ENCODE assay signal across 8 mouse cellular contexts in genomic region chr12:76533377-76534222, GRCm38 (mm10). TPM values are rescaled to one million over a fixed set of nuclear protein-coding genes. Genes with fewer than 3 reads are reported as not detected.
DNase-seq lines count a peak whose midpoint lies in the region; ATAC-seq and TF ChIP-seq lines count a peak whose summit lies in the region.

No protein-coding gene starts in this region.

- under 1% methylated on average over 73 of the region's 74 CpGs for whole genome bisulfite sequencing in embryonic facial prominence, embryonic 11.5 days
- WGBS in heart, embryonic 12.5 days, result under 1% methylated on average over 61 of the region's 74 CpGs
- under 1% methylated on average over 73 of the region's 74 CpGs for WGBS in kidney, embryonic 15.5 days
- WGBS in lung, embryonic 14.5 days, result under 1% methylated on average over 74 of the region's 74 CpGs
- WGBS in neural tube, embryonic 15.5 days, result under 1% methylated on average over 49 of the region's 74 CpGs

- H3K4me2 ChIP-seq in embryonic facial prominence, embryonic 11.5 days (ENCODE audit: low read depth, low read length), result peak overlapping the region; percentile 69
- peak overlapping the region; percentile 84 for H3K4me2 ChIP-seq in heart, embryonic 12.5 days
- peak overlapping the region; percentile 93 for H3K4me2 ChIP-seq in kidney, embryonic 15.5 days
- peak overlapping the region; percentile 86 for H3K4me2 ChIP-seq in lung, embryonic 14.5 days
- peak overlapping the region; percentile 99 for H3K4me2 ChIP-seq in neural tube, embryonic 15.5 days

- peak; percentile 55 for ATAC-seq in embryonic facial prominence, embryonic 11.5 days (replicated peaks; ENCODE audit: insufficient number of reproducible peaks, low FRiP score, low TSS enrichment, low read depth)
- peak; percentile 86 for ATAC-seq in heart, embryonic 12.5 days (ENCODE audit: insufficient number of reproducible peaks, low FRiP score)
- ATAC-seq in kidney, embryonic 15.5 days (replicated peaks; ENCODE audit: low FRiP score), result peak; percentile 89
- peak; percentile 80 for ATAC-seq in lung, embryonic 14.5 days (ENCODE audit: insufficient read depth)
- peak; percentile 77 for ATAC-seq in neural tube, embryonic 15.5 days (ENCODE audit: low FRiP score)

- H3K4me1 ChIP-seq in embryonic facial prominence, embryonic 11.5 days (ENCODE audit: control insufficient read depth, insufficient read depth, low read length), result no peaks in the 10 kb centered on the region
- H3K4me1 ChIP-seq in heart, embryonic 12.5 days (replicated peaks), result peaks cover 39% of the 10 kb centered on the region
- H3K4me1 ChIP-seq in kidney, embryonic 15.5 days, result peaks cover 79% of the 10 kb centered on the region
- H3K4me1 ChIP-seq in lung, embryonic 14.5 days (ENCODE audit: insufficient read depth), result no peaks in the 10 kb centered on the region
- H3K4me1 ChIP-seq in neural tube, embryonic 15.5 days, result peaks cover 22% of the 10 kb centered on the region

- peak overlapping the region; percentile 48 for H3K4me3 ChIP-seq in embryonic facial prominence, embryonic 11.5 days (ENCODE audit: low read depth, low read length)
- H3K4me3 ChIP-seq in heart, embryonic 12.5 days, result peak overlapping the region; percentile 77
- peak overlapping the region; percentile 87 for H3K4me3 ChIP-seq in kidney, embryonic 15.5 days (replicated peaks)
- H3K4me3 ChIP-seq in lung, embryonic 14.5 days (ENCODE audit: low read depth, low read length), result peak overlapping the region; percentile 73
- peak overlapping the region; percentile 55 for H3K4me3 ChIP-seq in neural tube, embryonic 15.5 days (replicated peaks)

- H3K9me3 ChIP-seq in embryonic facial prominence, embryonic 11.5 days (replicated peaks; ENCODE audit: control insufficient read depth, low read length), result no peaks in the 10 kb centered on the region
- no peaks in the 10 kb centered on the region for H3K9me3 ChIP-seq in heart, embryonic 12.5 days (replicated peaks)
- no peaks in the 10 kb centered on the region for H3K9me3 ChIP-seq in kidney, embryonic 15.5 days (replicated peaks)
- H3K9me3 ChIP-seq in lung, embryonic 14.5 days (ENCODE audit: low read depth, low read length), result no peaks in the 10 kb centered on the region
- H3K9me3 ChIP-seq in neural tube, embryonic 15.5 days (replicated peaks), result no peaks in the 10 kb centered on the region

- H3K27ac ChIP-seq in embryonic facial prominence, embryonic 11.5 days (replicated peaks; ENCODE audit: low read depth, low read length), result no peak overlapping the region
- H3K27ac ChIP-seq in heart, embryonic 12.5 days (ENCODE audit: poor library complexity, severe bottlenecking), result peak overlapping the region; percentile 82
- peak overlapping the region; percentile 95 for H3K27ac ChIP-seq in kidney, embryonic 15.5 days
- H3K27ac ChIP-seq in lung, embryonic 14.5 days (ENCODE audit: low read depth), result peak overlapping the region; percentile 86
- no peak overlapping the region for H3K27ac ChIP-seq in neural tube, embryonic 15.5 days (replicated peaks)

- peak overlapping the region; percentile 53 for H3K9ac ChIP-seq in embryonic facial prominence, embryonic 11.5 days (replicated peaks; ENCODE audit: low read length)
- peak overlapping the region; percentile 88 for H3K9ac ChIP-seq in heart, embryonic 12.5 days
- peak overlapping the region; percentile 95 for H3K9ac ChIP-seq in kidney, embryonic 15.5 days
- H3K9ac ChIP-seq in lung, embryonic 14.5 days, result peak overlapping the region; percentile 82
- peak overlapping the region; percentile 51 for H3K9ac ChIP-seq in neural tube, embryonic 15.5 days (replicated peaks)

- 0 out of 2 replicates have a peak, but pooled peaks have one; percentile 0 for TF ChIP-seq CTCF in lung, embryonic 14.5 days (IDR thresholded peaks at IDR 0.05; ENCODE audit: low read depth)

- DNase-seq in 3134 (ENCODE audit: extremely low read depth, insufficient read length, low spot score) (peak; percentile 83), adipocyte (ENCODE audit: low spot score) (peak; percentile 54)
- peak; percentile 76 for DNase-seq in embryonic facial prominence, embryonic 11.5 days (ENCODE audit: low spot score)
- peak; percentile 90 for DNase-seq in lung, embryonic 14.5 days
- peak; percentile 44 to 55 for DNase-seq in thymus, postnatal 10 days (ENCODE audit: low spot score in 2 of 2)

- no peaks in the 10 kb centered on the region for H3K36me3 ChIP-seq in embryonic facial prominence, embryonic 11.5 days (replicated peaks; ENCODE audit: control insufficient read depth, insufficient read depth, low read depth, low read length)
- no peaks in the 10 kb centered on the region for H3K36me3 ChIP-seq in heart, embryonic 12.5 days
- no peaks in the 10 kb centered on the region; the same call in 1 of the 2 replicates for H3K36me3 ChIP-seq in kidney, embryonic 15.5 days
- no peaks in the 10 kb centered on the region for H3K36me3 ChIP-seq in lung, embryonic 14.5 days (ENCODE audit: insufficient read depth)
- no peaks in the 10 kb centered on the region for H3K36me3 ChIP-seq in neural tube, embryonic 15.5 days

- H3K27me3 ChIP-seq in embryonic facial prominence, embryonic 11.5 days (ENCODE audit: control insufficient read depth, insufficient read depth, low read length), result peaks cover 21% of the 10 kb centered on the region
- H3K27me3 ChIP-seq in heart, embryonic 12.5 days (replicated peaks), result peaks cover 15% of the 10 kb centered on the region
- H3K27me3 ChIP-seq in kidney, embryonic 15.5 days, result 0 out of 2 replicates have a peak, but pooled peaks cover 2% of the 10 kb centered on the region
- H3K27me3 ChIP-seq in lung, embryonic 14.5 days (ENCODE audit: insufficient read depth, low read length), result peaks cover 26% of the 10 kb centered on the region
- H3K27me3 ChIP-seq in neural tube, embryonic 15.5 days (replicated peaks), result peaks cover 69% of the 10 kb centered on the region

RNA-seq across cellular contexts. Expression of gene Plekhg3, which starts 2.9 kb away (rescaled TPM):
- polyA plus RNA-seq in embryonic facial prominence, embryonic 11.5 days (2014; fragmentation: Nextera tagmentation; extraction: Ambion mirVana), result 2.0 and 2.1 TPM in 2 replicates
- 8.2 and 10.3 TPM in 2 replicates for polyA plus RNA-seq in heart, embryonic 12.5 days (2016; fragmentation: Nextera tagmentation; extraction: Ambion mirVana)
- polyA plus RNA-seq in kidney, embryonic 15.5 days (2015; fragmentation: Nextera tagmentation; extraction: Ambion mirVana), result 18.2 and 18.8 TPM in 2 replicates
- polyA plus RNA-seq in lung, embryonic 14.5 days (2014; fragmentation: Nextera tagmentation; extraction: Ambion mirVana), result 9.0 and 9.7 TPM in 2 replicates
- polyA plus RNA-seq in neural tube, embryonic 15.5 days (2015; fragmentation: Nextera tagmentation; extraction: Ambion mirVana), result 1.1 and 3.6 TPM in 2 replicates

Comparison
In these comparisons a context has a peak if more than half of its experiments do, and no peak if none do; other contexts are left out.
1. H3K27ac ChIP-seq: peak in heart, embryonic 12.5 days (single experiment), kidney, embryonic 15.5 days (single experiment) and lung, embryonic 14.5 days (single experiment); none in embryonic facial prominence, embryonic 11.5 days (single experiment) and neural tube, embryonic 15.5 days (single experiment).
2. Peak in every context shown above with its lines, with median percentiles within 50 percentile points of each other: DNase-seq, ATAC-seq, H3K4me2 ChIP-seq, H3K4me3 ChIP-seq and H3K9ac ChIP-seq.